Mouse (Mus musculus) myocyte (in vitro differentiated cells): ENCODE measurements around the gene Mroh9.

Experiments
- CEBPB ChIP-seq: IDR thresholded peaks from 2 replicates; pipeline ENCODE4 v1.6.1; 2011; ENCODE audit warnings: mild to moderate bottlenecking, moderate library complexity; ENCODE audit not compliant: poor library complexity, insufficient read depth, severe bottlenecking
- E2F4 ChIP-seq: IDR thresholded peaks from one replicate; pipeline ENCODE4 v1.6.1; 2011; ENCODE audit warnings: mild to moderate bottlenecking, control low read depth, moderate library complexity; ENCODE audit not compliant: insufficient read depth
- MAX ChIP-seq: IDR thresholded peaks from one replicate; pipeline ENCODE4 v1.6.1; 2011; ENCODE audit warnings: low read depth, mild to moderate bottlenecking, control low read depth
- MYOD1 ChIP-seq, 3 experiments: IDR thresholded peaks; one replicate each; pipeline ENCODE4 v1.6.1; 2011; ENCODE audit warnings: control low read depth in 2 of 3, low read depth in 2 of 3, mild to moderate bottlenecking in 2 of 3, moderate library complexity in 1 of 3; ENCODE audit not compliant: insufficient read length in 2 of 3, control insufficient read depth in 1 of 3
- MYOG ChIP-seq, 3 experiments: IDR thresholded peaks; one replicate each; pipeline ENCODE4 v1.6.1; 2011; ENCODE audit warnings: control low read depth in 2 of 3, low read depth in 2 of 3, mild to moderate bottlenecking in 2 of 3; ENCODE audit not compliant: insufficient read length in 2 of 3, control insufficient read depth in 1 of 3, insufficient read depth in 1 of 3
- POLR2A ChIP-seq: IDR thresholded peaks from one replicate; pipeline ENCODE4 v1.6.1; 2011; ENCODE audit warnings: low read depth, mild to moderate bottlenecking, control low read depth, moderate library complexity; ENCODE audit not compliant: insufficient read length
- POLR2AphosphoS2 ChIP-seq: IDR thresholded peaks from one replicate; pipeline ENCODE4 v1.6.1; 2011; ENCODE audit warnings: low read depth, control low read depth; ENCODE audit not compliant: insufficient read length
- SRF ChIP-seq: IDR thresholded peaks from one replicate; pipeline ENCODE4 v1.6.1; 2011; ENCODE audit warnings: low read depth; ENCODE audit not compliant: control insufficient read depth, insufficient read length
- TCF12 ChIP-seq: IDR thresholded peaks from one replicate; pipeline ENCODE4 v1.6.1; 2011; ENCODE audit warnings: mild to moderate bottlenecking, control low read depth; ENCODE audit not compliant: poor library complexity, insufficient read depth, severe bottlenecking
- TCF3 ChIP-seq: IDR thresholded peaks from one replicate; pipeline ENCODE4 v1.6.1; 2011; ENCODE audit warnings: low read depth, control low read depth; ENCODE audit not compliant: insufficient read length
- USF1 ChIP-seq: IDR thresholded peaks from one replicate; pipeline ENCODE4 v1.6.1; 2011; ENCODE audit warnings: low read depth, mild to moderate bottlenecking, control low read depth, moderate library complexity

GRCm38 (mm10) chr1:163023075-163023474, 62.4 kb downstream of the Mroh9 start:
- TF ChIP-seq E2F4 (no peak), POLR2A (no peak), CEBPB (no peak), MAX (no peak), USF1 (no peak), TCF12 (no peak), POLR2AphosphoS2 (no peak), MYOD1 (IDR thresholded peaks at IDR 0.05; ENCODE audit: control insufficient read depth in 1 of 3, insufficient read length in 2 of 3, low read depth in 2 of 3) (no peak), MYOG (IDR thresholded peaks at IDR 0.05; ENCODE audit: control insufficient read depth in 1 of 3, insufficient read depth in 1 of 3, insufficient read length in 2 of 3, low read depth in 2 of 3) (no peak), SRF (no peak), TCF3 (no peak)
